Mouse (Mus musculus) heart, postnatal 10 days (tissue): ENCODE measurements at regions not wholly inside any gene's neighbourhood (a gene's known extent, or its start where the extent isn't known, plus 50 kb on each side); places are given as distances from the start of the nearest gene placed in this dataset.

Experiments
- DNase-seq, 2 experiments: peaks; one replicate each; pipeline ENCODE4 v3.0.0; 2021
- intact Hi-C: fragments of 180-260 bp; cut with DNase I; formaldehyde crosslinking; loops from one replicate; pipeline ENCODE4 v1.15.1; 2025

GRCm38 (mm10) chr1:13424524-13424923 is 2010.6 kb downstream of the A830018L16Rik start:
- intact Hi-C loops, result no loop called here
- no peak for DNase-seq

GRCm38 (mm10) chr1:13425601-13426327 is 2011.9 kb downstream of the A830018L16Rik start:
- no peak for DNase-seq
- intact Hi-C loops, result loop anchor here (2.0 kb wide), 1 partner anchor 53 kb away; no protein-coding TSS in a partner anchor

- peak; percentile 76 to 81 for DNase-seq
- intact Hi-C loops, result loop anchor here (2.0 kb wide), 1 partner anchor 54 kb away; no protein-coding TSS in a partner anchor
Observed at GRCm38 (mm10) chr1:13426328-13427067, 2012.6 kb downstream of the A830018L16Rik start.

GRCm38 (mm10) chr1:13427068-13427434 is 2013.1 kb downstream of the A830018L16Rik start:
- no peak for DNase-seq
- intact Hi-C loops, result loop anchor here (2.0 kb wide), 1 partner anchor 54 kb away; no protein-coding TSS in a partner anchor

- DNase-seq, result peak in 1 of 2 experiments; percentile 8
- intact Hi-C loops, result loop anchor here (2.0 kb wide), 1 partner anchor 55 kb away; no protein-coding TSS in a partner anchor
Observed at GRCm38 (mm10) chr1:13427501-13428207, 2013.7 kb downstream of the A830018L16Rik start.

GRCm38 (mm10) chr1:13437747-13438394 is 2024.0 kb downstream of the A830018L16Rik start:
- DNase-seq, result no peak
- intact Hi-C loops, result no loop called here

GRCm38 (mm10) chr1:13442366-13442765 is 2028.5 kb downstream of the A830018L16Rik start:
- DNase-seq, result no peak
- intact Hi-C loops, result no loop called here

GRCm38 (mm10) chr1:13454534-13454933 is 2040.6 kb downstream of the A830018L16Rik start:
- DNase-seq, result no peak
- intact Hi-C loops, result no loop called here

GRCm38 (mm10) chr1:13455572-13455971 is 2041.7 kb downstream of the A830018L16Rik start:
- intact Hi-C loops, result no loop called here
- no peak for DNase-seq

- no peak for DNase-seq
- intact Hi-C loops, result no loop called here
Observed at GRCm38 (mm10) chr1:13464311-13464710, 2050.4 kb downstream of the A830018L16Rik start.

GRCm38 (mm10) chr1:13467174-13467573 is 2053.3 kb downstream of the A830018L16Rik start:
- intact Hi-C loops, result no loop called here
- no peak for DNase-seq

- DNase-seq, result peak; percentile 4 to 18
- intact Hi-C loops, result no loop called here
Observed at GRCm38 (mm10) chr1:13467886-13468630, 2054.2 kb downstream of the A830018L16Rik start.

- DNase-seq, result no peak
- intact Hi-C loops, result no loop called here
Observed at GRCm38 (mm10) chr1:13494727-13495404, 2081.0 kb downstream of the A830018L16Rik start.

GRCm38 (mm10) chr1:13496386-13496785 is 2082.5 kb downstream of the A830018L16Rik start:
- intact Hi-C loops, result no loop called here

GRCm38 (mm10) chr1:13500456-13500855 is 2086.6 kb downstream of the A830018L16Rik start:
- intact Hi-C loops, result loop anchor here (2.0 kb wide), 2 partner anchors 350 to 448 kb away; no protein-coding TSS in a partner anchor

More at GRCm38 (mm10) chr1:13496386-13496785, 2082.5 kb downstream of the A830018L16Rik start:
- DNase-seq, result no peak

GRCm38 (mm10) chr1:13501938-13502337 is 2088.0 kb downstream of the A830018L16Rik start:
- intact Hi-C loops, result loop anchor here (2.0 kb wide), 2 partner anchors 351 to 449 kb away; no protein-coding TSS in a partner anchor
- no peak for DNase-seq

More at GRCm38 (mm10) chr1:13500456-13500855, 2086.6 kb downstream of the A830018L16Rik start:
- DNase-seq, result peak; percentile 45 to 61

GRCm38 (mm10) chr1:13513761-13514160 is 2099.9 kb downstream of the A830018L16Rik start:
- no peak for DNase-seq
- intact Hi-C loops, result no loop called here
